Mouse (Mus musculus) embryonic stem cell, embryonic (primary cell): ENCODE results near the gene Glb1l.

Source experiments
- CTCF ChIA-PET, 4 experiments: fragments of 300-600 bp in 2 of 4; fragments of 350-600 bp in 2 of 4; sonication (Branson Sonifier 250); formaldehyde crosslinking; loops; one replicate each; lab custom pipeline; 2022; ENCODE audit warnings: inconsistent platforms in 2 of 4; lab: Charles Lee
- POLR2A ChIA-PET, 4 experiments: fragments of 300-600 bp in 2 of 4; fragments of 350-600 bp in 2 of 4; sonication (Branson Sonifier 250); formaldehyde crosslinking; loops; one replicate each; lab custom pipeline; 2022; ENCODE audit warnings: antibody characterized with exemption in 4 of 4, inconsistent platforms in 1 of 4; lab: Charles Lee

Gene Glb1l

DNA sequence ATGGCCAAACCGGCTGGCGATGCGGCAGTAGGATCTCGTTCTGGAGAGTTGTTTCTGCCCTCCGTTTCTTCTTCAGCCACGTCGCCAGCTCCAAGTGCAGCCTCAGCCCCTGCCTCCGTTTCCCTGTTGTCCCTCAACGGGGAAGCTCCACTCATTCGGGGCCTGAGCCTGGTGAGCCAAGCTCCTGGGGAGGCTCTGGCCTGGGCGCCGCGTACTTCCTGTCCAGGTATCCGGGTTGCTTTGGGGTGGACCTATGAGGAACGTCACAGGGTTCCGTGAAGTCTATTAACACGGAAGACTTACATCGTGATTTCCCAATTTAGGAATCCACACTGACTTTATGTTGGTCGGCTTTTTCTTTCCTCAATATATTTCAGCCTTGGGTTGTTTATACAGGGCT is 18.2 kb downstream of the Glb1l start:
- CTCF ChIA-PET = interaction anchor here (0.6 to 1.5 kb wide), 9 partner anchors 10 to 125 kb away, joined by 3 to 19 read pairs (median 3); partner anchors contain the start of genes Glb1l (in 1 of the 4), Stk16 (in 1 of the 4) and Tuba4a (in 1 of the 4)
- POLR2A ChIA-PET = interaction anchor here in 3 of 4 experiments (0.6 to 4.1 kb wide), 45 partner anchors 10 to 295 kb away, joined by 3 to 58 read pairs (median 5); partner anchors contain the start of genes Abcb6 (in 3 of the 3), Glb1l (in 3 of the 3), Stk16 (in 3 of the 3) and Tuba4a (in 3 of the 3)

DNA sequence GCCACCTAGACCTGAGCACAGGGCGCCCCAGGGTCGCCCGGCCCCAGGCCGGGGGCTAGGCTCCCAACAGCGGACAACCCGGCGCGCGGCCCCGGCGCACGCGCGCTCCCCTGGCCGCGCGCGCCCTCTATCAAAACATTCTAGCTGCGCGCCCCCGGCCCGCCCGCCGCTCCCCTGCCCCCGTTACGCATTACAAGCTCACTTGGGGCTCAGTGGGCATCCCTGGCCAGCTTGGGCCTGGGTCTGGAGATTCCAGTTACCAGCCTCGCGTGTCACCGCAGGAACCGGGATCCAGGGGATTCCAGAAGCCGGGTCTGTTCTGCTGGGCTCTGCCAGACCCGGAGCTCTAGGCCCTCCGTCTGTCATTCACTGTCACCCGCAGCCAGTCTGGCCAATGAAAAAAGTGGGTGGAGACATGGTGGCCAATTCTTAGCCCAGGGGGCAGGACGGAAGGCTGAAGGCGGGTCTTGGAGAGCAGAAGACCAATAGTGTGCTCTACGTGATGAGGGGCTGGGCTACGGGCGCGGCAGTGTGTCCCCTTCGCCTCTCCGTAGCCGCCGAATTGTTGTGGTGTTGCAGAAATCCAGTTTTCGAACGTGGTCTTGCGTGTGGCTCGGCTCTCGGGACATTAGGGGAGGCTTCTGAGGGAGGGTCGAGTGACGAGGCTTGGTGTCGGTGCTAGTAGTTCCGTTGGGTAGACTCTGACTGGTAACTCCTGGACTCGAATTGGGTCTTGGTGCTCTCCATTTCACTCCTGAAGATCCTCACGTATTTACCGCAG is 18.8 kb downstream of the Glb1l start, which contains the start of the genes Ankzf1 and Atg9a:
TSS of gene Ankzf1 (plus strand) at position 530 of the 781 bp plus-strand sequence.
TSS of gene Atg9a (minus strand) at position 575 of the 781 bp plus-strand sequence.
- CTCF ChIA-PET = interaction anchor here (0.5 to 2.1 kb wide), 19 partner anchors 9 to 405 kb away, joined by 3 to 19 read pairs (median 3); partner anchors contain the start of genes Abcb6 (in 1 of the 4), Cryba2 (in 1 of the 4), Glb1l (in 1 of the 4) and Stk16 (in 1 of the 4)
- POLR2A ChIA-PET = interaction anchor here in 3 of 4 experiments (0.6 to 4.1 kb wide), 53 partner anchors 9 to 296 kb away, joined by 3 to 58 read pairs (median 4); partner anchors contain the start of genes Abcb6 (in 3 of the 3), Glb1l (in 3 of the 3), Stk16 (in 3 of the 3) and Tuba4a (in 3 of the 3)

DNA sequence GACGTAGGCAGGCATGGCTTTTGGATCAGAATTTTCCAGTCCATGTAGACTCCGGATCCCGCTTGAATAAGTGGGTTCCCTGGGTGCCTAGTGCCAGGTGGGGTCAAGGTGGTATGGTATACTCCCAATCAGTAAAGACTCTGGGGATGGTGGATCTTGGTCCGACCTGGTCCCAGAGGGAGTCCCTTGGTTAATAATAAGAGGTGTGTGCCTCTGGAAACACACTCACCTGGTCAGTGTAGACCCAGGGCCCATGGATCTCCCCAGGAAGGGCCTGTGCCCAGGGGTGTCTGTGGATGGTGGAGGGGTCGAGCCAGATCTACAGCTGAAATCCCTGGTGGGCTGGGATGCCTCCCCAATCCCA is 19.4 kb downstream of the Glb1l start:
- ChIA-PET CTCF (interaction anchor here in 3 of 4 experiments (0.5 to 2.1 kb wide), 14 partner anchors 9 to 405 kb away, joined by 3 to 9 read pairs (median 3); partner anchors contain the start of genes Abcb6 (in 1 of the 3), Glb1l (in 1 of the 3), Stk16 (in 1 of the 3) and Tuba4a (in 1 of the 3)), POLR2A (interaction anchor here in 3 of 4 experiments (0.6 to 4.1 kb wide), 42 partner anchors 8 to 296 kb away, joined by 3 to 58 read pairs (median 6); partner anchors contain the start of genes Abcb6 (in 3 of the 3), Glb1l (in 3 of the 3), Stk16 (in 3 of the 3) and Tuba4a (in 3 of the 3))

DNA sequence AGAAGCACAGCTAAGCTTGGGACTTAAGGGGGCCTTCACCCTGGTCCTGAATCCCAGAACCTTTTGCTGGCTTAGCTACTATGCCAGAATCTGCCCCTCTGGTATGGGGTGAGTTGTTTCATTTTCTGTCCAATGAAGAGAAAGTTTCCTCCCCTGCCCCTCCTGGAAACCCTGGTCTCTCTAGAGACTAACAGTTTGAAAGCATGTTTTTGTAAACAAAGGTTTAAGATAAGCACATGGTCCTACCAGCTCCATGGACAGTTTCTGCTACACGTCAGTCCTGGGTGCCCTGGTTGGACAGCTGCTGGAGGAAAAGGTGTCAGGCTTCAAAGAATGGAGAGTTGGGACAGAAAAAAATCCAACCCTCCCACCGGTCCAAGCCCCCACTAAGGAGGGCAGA is 20.0 kb downstream of the Glb1l start:
- ChIA-PET CTCF (interaction anchor here in 1 of 4 experiments (2.1 kb wide), 1 partner anchor 63 kb away, joined by 6 read pairs; no protein-coding TSS in a partner anchor), POLR2A (interaction anchor here in 3 of 4 experiments (0.6 to 4.1 kb wide), 9 partner anchors 9 to 63 kb away, joined by 3 to 58 read pairs (median 3); partner anchors contain the start of genes Abcb6 (in 1 of the 3), Glb1l (in 1 of the 3), Stk16 (in 1 of the 3) and Tuba4a (in 1 of the 3))

DNA sequence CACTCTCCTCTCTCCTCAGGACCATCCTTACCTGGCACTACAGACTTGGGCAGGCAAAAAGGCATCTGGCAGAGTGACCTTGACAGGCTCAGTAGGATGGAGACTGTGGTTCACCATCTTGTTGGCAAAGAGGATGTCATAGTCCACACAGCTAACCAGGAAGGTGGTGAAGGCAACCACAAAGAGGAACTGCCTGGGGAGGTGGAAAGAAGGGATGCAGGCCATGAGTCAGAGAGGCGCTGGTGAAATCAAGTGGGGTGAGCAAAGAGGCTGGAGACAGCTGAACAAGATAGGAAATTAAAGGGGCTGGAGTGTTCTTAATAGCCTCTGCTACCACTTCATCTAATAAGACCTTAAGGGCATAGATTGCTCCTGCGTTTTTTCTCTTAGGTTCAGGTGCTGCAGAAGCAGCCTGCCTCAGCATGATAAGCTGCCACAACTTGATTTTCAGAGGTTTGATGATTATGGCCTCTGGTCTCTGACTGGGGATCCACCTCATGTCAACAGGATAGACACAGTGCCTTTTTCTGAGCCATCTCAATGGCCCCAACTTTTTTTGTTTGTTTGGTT is 22.6 kb downstream of the Glb1l start:
- POLR2A ChIA-PET = no interaction called here

DNA sequence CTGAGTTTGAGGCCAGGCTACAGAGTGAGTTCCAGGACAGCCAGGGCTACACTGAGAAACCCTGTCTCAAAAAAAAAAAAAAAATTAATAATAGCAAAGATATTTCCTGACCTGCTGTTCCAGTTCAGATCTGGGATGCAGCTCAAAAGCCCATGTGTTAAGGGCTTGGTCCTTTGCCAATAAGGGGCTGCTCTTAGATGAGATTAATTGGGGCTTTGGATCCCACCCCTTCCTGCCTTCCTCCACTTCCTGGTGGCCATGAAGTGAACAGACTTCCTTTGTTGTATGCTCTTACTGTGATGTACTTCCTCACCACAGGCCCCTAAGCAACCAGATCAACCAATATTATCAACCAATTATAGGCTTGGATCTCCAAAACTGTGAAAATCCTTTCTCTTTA is 23.5 kb downstream of the Glb1l start:
- ChIA-PET POLR2A (interaction anchor here in 3 of 4 experiments (0.8 to 2.6 kb wide), 7 partner anchors 17 to 379 kb away, joined by 3 to 7 read pairs (median 4); partner anchors contain the start of genes Zfand2b (in 2 of the 3) and Tuba4a (in 1 of the 3)), CTCF (no interaction called here)

More for the DNA sequence above, 22.6 kb downstream of the Glb1l start:
- CTCF ChIA-PET = no interaction called here

DNA sequence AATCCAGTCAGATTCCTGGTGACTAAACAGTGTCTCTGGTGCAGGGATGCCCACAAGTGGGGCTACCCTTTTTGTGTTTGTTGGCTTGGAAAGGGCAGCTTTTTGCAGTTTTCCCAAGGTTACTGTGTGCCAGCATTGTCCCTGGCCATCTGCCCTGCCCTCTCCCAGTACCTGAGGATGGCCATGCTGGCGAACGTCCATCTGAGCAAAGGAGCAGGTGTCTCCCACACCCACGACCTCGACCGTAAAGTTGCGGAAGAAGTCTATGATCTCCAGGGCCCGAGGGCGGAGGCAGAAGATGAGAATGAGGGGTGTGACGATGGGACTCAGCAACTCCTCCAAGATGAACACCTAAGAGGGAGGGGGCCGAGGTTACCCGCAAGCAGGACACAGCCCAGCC is 25.1 kb downstream of the Glb1l start:
- ChIA-PET POLR2A (interaction anchor here in 2 of 4 experiments (0.6 to 2.6 kb wide), 6 partner anchors 12 to 66 kb away, joined by 3 to 7 read pairs (median 3); partner anchors contain the start of genes Tuba4a (in 1 of the 2) and Zfand2b (in 1 of the 2)), CTCF (no interaction called here)

DNA sequence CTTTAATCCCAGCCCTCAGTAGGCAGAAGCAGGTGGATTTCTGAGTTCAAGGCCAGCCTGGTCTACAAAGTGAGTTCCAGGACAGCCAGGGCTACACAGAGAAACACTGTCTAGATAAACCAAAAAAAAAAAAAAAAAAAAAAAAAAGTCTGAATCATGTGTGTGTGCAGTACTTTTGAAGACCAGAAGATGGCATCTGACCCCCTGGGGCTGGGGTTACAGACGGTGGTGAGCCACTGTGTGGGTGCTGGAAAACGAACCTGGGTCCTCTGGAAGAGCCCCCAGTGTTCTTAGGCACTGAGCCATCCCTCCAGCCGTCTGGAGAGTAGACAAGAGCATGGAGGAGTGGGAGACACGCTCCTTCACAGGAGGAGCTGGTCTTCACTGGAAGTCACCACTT is 28.5 kb downstream of the Glb1l start:
- POLR2A ChIA-PET = interaction anchor here in 3 of 4 experiments (0.6 to 6.5 kb wide), 14 partner anchors 8 to 370 kb away, joined by 3 to 72 read pairs (median 4); partner anchors contain the start of genes Ankzf1 (in 2 of the 3), Atg9a (in 2 of the 3), Zfand2b (in 2 of the 3) and Dnpep (in 1 of the 3)
- CTCF ChIA-PET = interaction anchor here (0.6 to 4.4 kb wide), 11 partner anchors 10 to 573 kb away, joined by 3 to 20 read pairs (median 4); partner anchors contain the start of genes Ankzf1 (in 1 of the 4) and Atg9a (in 1 of the 4)

DNA sequence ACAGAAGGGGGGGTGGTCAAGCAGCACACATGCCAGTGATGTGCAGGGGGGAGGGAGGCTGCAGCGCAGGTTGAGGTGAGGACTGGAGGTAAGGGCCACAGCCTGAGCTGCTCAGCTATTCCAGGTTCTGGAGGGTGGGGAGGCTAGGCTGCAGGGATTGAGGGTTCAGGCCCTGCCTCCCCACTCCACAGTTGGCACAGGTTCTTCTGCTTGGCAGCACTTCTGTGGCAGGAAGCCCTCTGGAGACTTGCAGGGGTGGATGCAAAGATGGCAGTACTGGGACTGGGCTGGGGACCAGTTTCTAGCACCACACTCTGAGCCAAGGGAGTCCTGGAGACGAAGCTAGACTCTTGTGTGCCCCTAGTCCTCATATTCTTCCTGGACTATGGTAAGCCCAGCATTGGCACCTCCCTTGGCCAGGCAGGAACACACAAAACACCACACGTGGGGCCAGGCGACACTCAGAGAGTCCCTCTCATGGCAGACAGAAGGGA is 29.2 kb downstream of the Glb1l start:
- ChIA-PET CTCF (interaction anchor here in 3 of 4 experiments (0.6 to 4.4 kb wide), 10 partner anchors 11 to 809 kb away, joined by 3 to 20 read pairs (median 4); partner anchors contain the start of genes Ankzf1 (in 1 of the 3), Atg9a (in 1 of the 3) and Tuba4a (in 1 of the 3)), POLR2A (interaction anchor here in 3 of 4 experiments (0.6 to 6.5 kb wide), 30 partner anchors 9 to 323 kb away, joined by 3 to 72 read pairs (median 8); partner anchors contain the start of genes Ankzf1 (in 3 of the 3), Atg9a (in 3 of the 3), Zfand2b (in 3 of the 3) and Tuba4a (in 2 of the 3))

DNA sequence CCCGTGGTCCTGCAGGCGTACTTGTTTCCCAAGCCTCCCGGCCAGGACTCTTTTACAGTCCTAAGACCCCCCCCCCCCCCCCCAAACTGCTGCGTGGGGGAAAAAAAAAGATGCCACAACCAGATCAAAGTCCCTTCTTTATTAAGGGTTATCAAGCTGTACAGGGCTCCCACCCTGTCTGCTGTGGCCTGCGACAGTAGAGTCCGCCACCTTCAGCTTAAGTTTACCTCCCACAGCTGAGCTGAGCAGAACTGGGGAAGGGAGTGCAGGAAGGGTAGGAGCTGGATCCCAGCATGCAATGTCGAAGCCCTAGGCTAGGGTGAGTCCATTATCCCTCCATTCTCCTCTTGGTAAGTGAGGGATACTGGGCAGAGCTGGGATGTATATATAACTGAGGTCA is 29.9 kb downstream of the Glb1l start:
- POLR2A ChIA-PET = interaction anchor here (0.5 to 6.5 kb wide), 59 partner anchors 9 to 1070 kb away, joined by 3 to 72 read pairs (median 5); partner anchors contain the start of genes Ankzf1 (in 3 of the 4), Atg9a (in 3 of the 4), Zfand2b (in 3 of the 4) and Dnajb2 (in 2 of the 4)
- CTCF ChIA-PET = interaction anchor here (0.5 to 4.4 kb wide), 25 partner anchors 11 to 808 kb away, joined by 3 to 20 read pairs (median 4); partner anchors contain the start of genes Ankzf1 (in 2 of the 4), Atg9a (in 2 of the 4), Dnpep (in 1 of the 4) and Tuba4a (in 1 of the 4)

DNA sequence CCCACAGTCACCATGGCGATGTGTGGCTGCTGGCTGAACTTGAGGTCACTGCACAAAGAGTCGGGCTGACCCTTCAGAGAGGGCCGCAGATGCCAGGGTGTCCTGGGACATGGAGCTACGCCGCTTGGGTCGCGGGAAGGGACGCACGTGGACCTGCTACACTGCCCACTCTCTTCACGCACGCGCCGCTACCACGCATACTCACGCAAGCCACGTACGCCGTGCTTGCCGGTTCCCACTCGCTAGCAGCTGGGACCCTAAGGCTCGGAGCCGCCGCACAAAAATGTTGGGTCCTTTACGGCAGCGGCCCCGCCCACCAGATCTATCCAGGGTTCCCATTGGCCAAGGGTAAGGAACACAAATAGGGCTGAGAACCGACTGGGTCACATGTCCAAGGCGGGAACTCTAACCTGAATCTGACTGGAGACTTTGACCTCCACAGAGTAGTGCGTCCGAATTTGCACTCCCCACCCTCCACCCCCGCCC is 30.5 kb downstream of the Glb1l start, which contains the start of gene Abcb6:
TSS of gene Abcb6 (minus strand) at position 288 of the 486 bp plus-strand sequence.
- CTCF ChIA-PET = interaction anchor here (0.5 to 4.4 kb wide), 21 partner anchors 12 to 413 kb away, joined by 3 to 20 read pairs (median 4); partner anchors contain the start of genes Ankzf1 (in 1 of the 4), Atg9a (in 1 of the 4), Dnpep (in 1 of the 4) and Zfand2b (in 1 of the 4)
- POLR2A ChIA-PET = interaction anchor here (0.6 to 6.5 kb wide), 57 partner anchors 9 to 1069 kb away, joined by 3 to 72 read pairs (median 5); partner anchors contain the start of genes Ankzf1 (in 3 of the 4), Atg9a (in 3 of the 4), Zfand2b (in 3 of the 4) and Dnajb2 (in 2 of the 4)

DNA sequence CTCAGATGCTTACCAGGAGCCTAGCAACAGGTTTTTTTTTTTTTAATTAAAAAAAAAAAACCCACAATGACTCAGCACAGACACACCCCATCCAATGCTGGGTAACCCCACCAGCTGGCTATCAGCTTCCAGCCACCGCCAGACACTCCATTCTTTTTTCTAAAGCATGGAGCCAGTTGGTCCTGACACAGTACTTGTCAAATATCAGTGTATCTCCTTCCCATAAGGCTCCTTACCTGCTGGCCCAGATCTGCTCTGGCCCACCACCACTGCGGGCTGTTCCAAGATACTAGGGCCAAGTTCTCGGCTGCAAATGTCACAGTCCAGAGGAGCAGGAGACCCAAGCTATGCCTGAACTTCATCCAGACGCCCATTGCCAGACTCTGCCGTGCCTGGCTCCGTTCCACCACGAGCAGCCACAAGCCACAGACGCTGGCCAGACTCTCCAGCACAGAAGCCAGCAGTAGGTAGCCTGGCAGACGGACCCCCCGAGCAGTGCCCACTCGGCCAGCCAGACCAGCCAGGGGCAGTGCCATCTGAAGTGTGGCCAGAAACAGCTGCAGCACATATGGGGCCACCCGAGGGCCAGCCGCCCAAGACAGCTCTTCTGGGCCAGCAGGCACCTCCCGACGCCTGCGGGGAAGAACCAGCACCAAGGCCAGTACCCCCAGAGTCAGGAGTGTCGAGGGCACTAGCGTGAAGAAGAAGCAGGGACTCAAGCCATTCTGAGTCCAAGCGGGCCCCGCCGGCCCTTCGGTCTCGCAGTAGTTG is 31.1 kb downstream of the Glb1l start:
- ChIA-PET CTCF (interaction anchor here in 2 of 4 experiments (0.6 to 4.4 kb wide), 11 partner anchors 11 to 297 kb away, joined by 3 to 20 read pairs (median 6); partner anchors contain the start of genes Ankzf1 (in 1 of the 2), Atg9a (in 1 of the 2), Dnpep (in 1 of the 2) and Zfand2b (in 1 of the 2)), POLR2A (interaction anchor here (0.8 to 6.5 kb wide), 31 partner anchors 8 to 318 kb away, joined by 3 to 72 read pairs (median 5); partner anchors contain the start of genes Ankzf1 (in 3 of the 4), Atg9a (in 3 of the 4), Zfand2b (in 3 of the 4) and Tuba4a (in 2 of the 4))

DNA sequence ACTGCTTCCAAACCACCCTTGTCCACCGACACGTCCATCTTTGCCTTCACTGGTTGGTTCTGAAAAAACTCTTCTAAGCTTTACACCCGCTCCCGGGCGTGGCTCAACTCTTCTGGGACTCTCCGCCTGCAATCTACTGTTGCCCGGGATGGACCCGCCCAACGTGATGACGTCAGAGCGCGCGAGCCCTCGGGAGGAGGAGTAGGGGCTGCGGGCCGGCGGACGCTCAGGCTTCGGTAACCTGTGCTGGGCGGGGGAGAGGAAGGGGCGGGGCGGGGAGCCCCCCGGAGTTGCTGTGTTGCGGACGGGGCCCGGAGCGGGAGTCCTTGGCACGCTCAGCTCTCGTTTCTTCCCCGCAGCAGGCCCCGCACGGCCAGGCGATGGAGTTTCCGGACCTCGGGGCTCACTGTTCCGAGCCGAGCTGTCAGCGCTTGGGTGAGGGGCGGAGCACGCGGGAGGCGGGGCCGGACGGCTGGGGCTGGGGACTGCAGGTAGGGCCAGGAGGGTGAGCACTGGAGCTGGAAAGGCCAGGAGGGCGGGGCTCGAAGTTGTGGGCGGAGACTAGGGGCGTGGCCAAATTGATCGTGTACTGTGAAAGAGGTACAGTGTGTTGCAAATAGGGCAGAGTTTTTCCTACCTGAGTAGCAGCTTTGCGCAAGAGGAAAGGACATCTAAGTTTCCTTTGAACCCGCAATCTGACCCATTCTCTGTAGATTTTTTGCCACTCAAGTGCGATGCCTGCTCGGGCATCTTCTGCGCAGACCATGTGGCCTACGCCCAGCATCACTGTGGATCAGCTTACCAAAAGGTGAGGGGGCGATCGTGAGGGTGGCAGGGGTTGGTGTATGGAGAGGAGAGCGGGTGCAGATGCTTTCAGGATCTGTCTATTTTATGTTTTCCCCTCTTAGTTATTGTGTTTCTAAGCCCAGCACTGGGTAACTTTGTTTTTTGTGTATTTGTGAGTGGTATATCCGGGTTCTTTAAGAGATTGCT is 41.8 kb downstream of the Glb1l start, which contains the start of gene Zfand2b:
TSS of gene Zfand2b (plus strand) at position 175 of the 993 bp plus-strand sequence.
- CTCF ChIA-PET = interaction anchor here (0.5 to 1.8 kb wide), 15 partner anchors 11 to 302 kb away, joined by 3 to 12 read pairs (median 5); partner anchors contain the start of gene Abcb6 (in 1 of the 4)

More for the DNA sequence above, 41.8 kb downstream of the Glb1l start, which contains the start of gene Zfand2b:
- POLR2A ChIA-PET = interaction anchor here (0.5 to 5.5 kb wide), 64 partner anchors 10 to 859 kb away, joined by 3 to 72 read pairs (median 4); partner anchors contain the start of genes Abcb6 (in 4 of the 4), Ankzf1 (in 3 of the 4), Atg9a (in 3 of the 4) and A630095N17Rik (in 2 of the 4)
